Mouse (Mus musculus) lung, postnatal 0 days (tissue): Measurements from ENCODE around the gene Sstr2.

Experiments used
- CTCF ChIP-seq: IDR thresholded peaks from 2 replicates; pipeline ENCODE4 v1.5.1; 2016; ENCODE audit warnings: antibody characterized with exemption, mild to moderate bottlenecking
- EP300 ChIP-seq: IDR thresholded peaks from 2 replicates; pipeline ENCODE4 v1.6.1; 2016; ENCODE audit warnings: antibody characterized with exemption, mild to moderate bottlenecking, control low read depth

- no peak for TF ChIP-seq CTCF
- no peak for TF ChIP-seq EP300
These were observed 15.6 kb downstream of the Sstr2 start for GRCm38 (mm10) chr11:113634699-113635121.
